Mouse (Mus musculus) bone marrow, adult 2 months (tissue): ENCODE data around the gene Sltm. TPM values are rescaled to one million over a fixed set of nuclear protein-coding genes. Genes with fewer than 3 reads are reported as not detected.

Source experiments
- H3K27ac ChIP-seq: fragments of 200-500 bp; 2 replicates; pipeline ENCODE4 v1.5.1; 2012; ENCODE audit warnings: low read depth, mild to moderate bottlenecking, control low read depth, inconsistent platforms, low read length; ENCODE audit not compliant: control insufficient read depth, poor library complexity, insufficient read depth
- H3K4me1 ChIP-seq: fragments of 200-500 bp; 2 replicates; pipeline ENCODE4 v1.6.1; 2011; ENCODE audit warnings: low read length; ENCODE audit not compliant: control insufficient read depth, insufficient read depth
- H3K4me3 ChIP-seq: fragments of 200-500 bp; replicated peaks from 2 replicates; pipeline ENCODE3; 2011; ENCODE audit warnings: mild to moderate bottlenecking, low read depth, low read length, control low read depth; ENCODE audit not compliant: control insufficient read depth
- CTCF ChIP-seq: fragments of 200-500 bp; IDR thresholded peaks from 2 replicates; pipeline ENCODE4 v1.5.1; 2011; ENCODE audit warnings: low read length, control low read depth; ENCODE audit not compliant: control insufficient read depth, insufficient read depth
- POLR2A ChIP-seq: fragments of 200-500 bp; IDR thresholded peaks from 2 replicates; pipeline ENCODE4 v1.6.1; 2011; ENCODE audit warnings: low read depth, mild to moderate bottlenecking, control low read depth, low read length, borderline replicate concordance; ENCODE audit not compliant: control insufficient read depth
- WGBS: fragments of 180-500 bp; shearing (Covaris S2); methylation state at CpG from one replicate; pipeline ENCODE4 v1.1.7; 2018; 5-methylcytosine and 5-hydroxymethylcytosine counted together
- polyA plus RNA-seq: library from polyadenylated mRNA; stranded (reverse); fragments of >200 nt; gene quantifications from 2 replicates; pipeline ENCODE4 v1.2.4, GENCODE M21; 2011; ENCODE audit warnings: low replicate concordance; ENCODE audit not compliant: missing spikeins, insufficient read depth, insufficient read length

The Sltm gene
- 30.5 and 45.1 TPM in 2 replicates for polyA plus RNA-seq

DNA sequence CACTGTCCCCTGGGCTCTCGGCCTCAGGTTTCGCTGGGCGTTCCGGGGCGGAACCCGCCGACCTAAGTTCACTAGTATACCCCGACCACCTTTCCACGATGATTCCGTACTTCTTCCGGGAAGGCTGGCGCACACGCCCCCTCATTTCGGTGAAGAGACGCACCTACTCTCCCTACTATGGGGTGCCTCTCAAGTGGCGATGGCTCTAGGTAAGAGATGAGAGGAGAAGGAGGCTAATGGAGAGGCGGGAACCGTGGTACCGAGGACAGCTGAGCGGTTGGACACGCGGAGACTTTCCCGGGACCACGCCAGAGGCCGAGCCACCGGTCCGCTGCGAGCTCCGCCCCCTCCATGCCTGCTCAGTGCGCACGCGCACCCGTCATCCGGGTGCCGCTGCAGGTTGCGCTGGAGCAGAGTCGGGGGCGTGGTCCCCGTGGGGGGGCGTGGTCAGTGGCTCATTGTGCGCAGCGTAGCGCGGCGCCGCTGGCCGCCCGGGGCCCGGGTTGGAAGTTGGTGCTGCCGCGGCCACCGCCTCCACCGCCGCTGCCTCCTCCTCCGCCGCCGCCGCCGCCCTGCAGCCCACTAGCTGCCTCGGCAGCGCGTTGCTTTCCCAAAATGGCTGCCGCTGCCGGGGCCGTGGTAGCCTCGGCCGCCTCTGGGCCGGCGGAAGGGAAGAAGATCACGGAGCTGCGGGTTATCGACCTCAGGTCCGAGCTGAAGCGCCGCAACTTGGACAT, at the start of gene Sltm:
TSS of gene Sltm (plus strand) at position 450 of the 737 bp plus-strand sequence.
- WGBS, result under 1% methylated on average over 75 of the region's 75 CpGs
- TF ChIP-seq POLR2A (peak; percentile 88; the same call in 1 of the 2 replicates), CTCF (no peak; the same call in 1 of the 2 replicates)
- Histone ChIP-seq H3K4me1 (no peaks in the 10 kb centered on the region; the same call in 1 of the 2 replicates), H3K27ac (peak within 1 kb of the TSS; percentile 99), H3K4me3 (peak within 1 kb of the TSS; percentile 88)

DNA sequence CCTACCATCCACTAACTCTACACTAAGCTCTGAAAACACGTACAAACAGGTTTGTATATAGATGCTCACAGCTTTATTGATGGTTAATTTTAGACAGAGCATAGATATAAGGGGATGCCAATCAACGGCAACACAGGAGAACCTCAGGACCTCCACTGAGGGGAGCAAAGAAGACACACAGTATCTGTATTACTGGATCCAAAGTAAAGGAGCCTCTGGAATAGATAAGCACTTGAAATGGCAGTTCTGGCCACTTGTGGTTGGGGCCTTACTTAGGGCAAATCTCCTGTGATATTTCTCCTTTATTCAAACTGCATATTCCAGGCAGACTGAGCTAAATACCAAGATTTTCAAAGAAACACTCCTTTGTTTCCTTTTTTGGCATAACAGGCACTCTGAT, 49.5 kb upstream of the Sltm start:
- Histone ChIP-seq H3K4me1 (no peaks in the 10 kb centered on the region), H3K4me3 (no peak overlapping the region), H3K27ac (no peak overlapping the region)
- 70% methylated on average over 2 of the region's 2 CpGs for WGBS
- TF ChIP-seq CTCF (no peak), POLR2A (no peak)

DNA sequence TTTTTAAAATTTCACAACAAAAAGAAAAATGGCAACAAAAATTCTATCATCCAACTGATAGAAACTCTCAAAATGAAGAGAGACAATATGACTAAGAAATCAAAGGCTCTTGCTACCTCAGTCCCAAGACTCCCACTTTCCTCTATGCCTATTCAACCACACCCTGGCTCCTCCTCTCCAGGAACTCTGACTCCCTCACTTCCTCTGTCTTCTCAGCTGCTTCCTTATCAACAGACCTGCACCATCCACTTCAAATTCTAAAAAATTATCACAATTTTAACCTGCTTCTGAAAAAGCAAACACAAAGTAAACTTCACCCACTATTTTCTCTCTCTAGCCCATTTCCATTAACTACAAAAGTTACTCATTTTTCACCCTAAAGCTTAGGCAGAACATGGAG, 45.6 kb upstream of the Sltm start:
- H3K4me1 ChIP-seq, result no peaks in the 10 kb centered on the region
- no peak overlapping the region for H3K27ac ChIP-seq
- TF ChIP-seq POLR2A (no peak), CTCF (no peak)
- H3K4me3 ChIP-seq, result no peak overlapping the region

DNA sequence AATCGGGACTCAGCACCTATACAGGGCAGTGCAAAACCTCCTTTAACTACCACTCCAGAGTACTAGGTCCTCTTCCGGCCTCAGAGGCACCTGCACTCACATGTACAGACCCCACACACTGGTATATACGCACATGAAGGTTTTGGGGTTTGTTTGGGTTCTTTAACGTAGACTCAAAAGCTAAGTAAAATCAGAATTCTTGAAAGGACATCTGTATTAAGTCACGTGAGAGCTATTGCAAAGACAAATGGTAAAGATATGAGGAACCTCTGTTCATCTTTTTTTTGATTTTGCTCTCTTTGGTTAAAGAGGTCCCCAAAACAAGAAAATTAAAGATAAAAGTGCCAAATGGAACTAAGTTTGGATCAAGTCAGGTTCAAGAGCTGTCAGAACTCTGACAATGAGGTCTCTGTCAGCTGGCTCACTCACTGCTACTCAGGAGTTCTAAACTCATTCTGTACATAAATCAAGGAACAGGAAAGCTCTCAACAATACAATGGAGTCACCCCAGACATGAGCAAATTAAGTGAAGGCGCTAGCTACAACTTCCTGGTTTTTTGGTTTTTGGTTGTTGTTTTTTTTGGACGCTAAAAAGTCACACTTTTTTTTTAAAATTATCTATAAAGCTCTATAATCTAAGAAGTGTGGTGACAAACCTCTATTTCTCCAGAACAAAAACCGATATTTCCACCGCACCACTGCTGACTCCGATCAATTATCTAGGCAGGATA, 40.1 kb upstream of the Sltm start:
- peak overlapping the region; percentile 100 for H3K27ac ChIP-seq
- peak overlapping the region; percentile 87 for H3K4me3 ChIP-seq
- H3K4me1 ChIP-seq, result no peaks in the 10 kb centered on the region; the same call in 1 of the 2 replicates
- WGBS, result 25% methylated on average over 10 of the region's 10 CpGs
- no peak for TF ChIP-seq POLR2A
- no peak for TF ChIP-seq CTCF

DNA sequence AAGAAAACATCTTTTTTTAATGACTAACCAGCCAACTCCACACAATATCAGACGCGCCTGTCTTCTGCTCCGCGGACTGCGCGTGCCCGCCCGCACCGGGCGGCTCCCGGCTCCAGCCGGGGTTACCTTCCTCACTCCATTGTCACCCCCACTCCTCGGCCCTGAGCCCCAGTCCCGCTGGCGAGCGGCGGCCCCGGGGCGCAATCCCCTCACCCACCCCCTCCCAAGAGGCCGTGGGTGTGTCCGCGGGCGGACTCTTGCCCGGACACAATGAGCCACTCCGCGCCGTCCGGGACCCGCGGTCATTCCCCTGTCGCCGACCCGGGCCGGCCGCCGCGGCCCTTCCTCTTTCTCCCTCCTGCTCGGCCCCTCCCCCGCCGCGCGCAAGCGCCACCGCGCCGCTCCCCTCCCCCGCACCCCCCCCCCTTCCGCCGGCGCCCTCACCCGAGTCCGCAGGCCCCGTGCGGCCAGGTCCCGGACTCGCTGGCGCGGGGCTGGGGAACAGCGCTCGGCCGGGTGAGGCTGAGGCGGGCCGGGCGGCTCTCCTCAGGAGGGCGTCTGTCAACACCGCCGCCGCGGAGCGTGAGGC, 39.4 kb upstream of the Sltm start:
- Histone ChIP-seq H3K27ac (peak overlapping the region; percentile 100), H3K4me3 (peak overlapping the region; percentile 87), H3K4me1 (no peaks in the 10 kb centered on the region; the same call in 1 of the 2 replicates)
- no peak for TF ChIP-seq CTCF
- TF ChIP-seq POLR2A, result 0 out of 2 replicates have a peak, but pooled peaks have one; percentile 21
- 1% methylated on average over 66 of the region's 70 CpGs for WGBS

DNA sequence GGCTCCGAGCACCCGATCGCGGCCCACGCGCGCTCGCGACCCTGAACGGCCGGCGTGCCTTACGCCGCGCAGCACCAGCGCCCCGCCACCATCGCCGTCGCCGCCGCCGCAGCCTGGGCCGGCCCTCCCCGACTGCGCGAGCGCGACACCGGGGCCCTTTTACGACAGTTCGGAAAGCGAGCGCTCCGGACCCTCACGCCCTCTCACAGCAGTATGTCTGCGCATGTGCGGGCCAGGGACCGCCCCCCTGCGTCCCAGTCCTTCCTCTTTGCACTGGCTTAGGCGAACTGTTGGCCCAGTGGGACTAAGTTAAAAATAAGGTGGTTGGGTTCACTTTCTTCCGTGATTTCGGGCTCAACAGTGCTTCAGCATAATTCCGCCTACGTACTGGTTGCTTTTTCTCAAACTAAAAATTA, 38.9 kb upstream of the Sltm start, which contains the start of gene Rnf111:
TSS of gene Rnf111 (minus strand) at position 100 of the 416 bp plus-strand sequence.
- under 1% methylated on average over 45 of the region's 45 CpGs for WGBS
- TF ChIP-seq CTCF (no peak), POLR2A (peak; percentile 78; the same call in 1 of the 2 replicates)
- Histone ChIP-seq H3K4me3 (peak within 1 kb of the TSS; percentile 87), H3K27ac (peak within 1 kb of the TSS; percentile 100), H3K4me1 (no peaks in the 10 kb centered on the region; the same call in 1 of the 2 replicates)

DNA sequence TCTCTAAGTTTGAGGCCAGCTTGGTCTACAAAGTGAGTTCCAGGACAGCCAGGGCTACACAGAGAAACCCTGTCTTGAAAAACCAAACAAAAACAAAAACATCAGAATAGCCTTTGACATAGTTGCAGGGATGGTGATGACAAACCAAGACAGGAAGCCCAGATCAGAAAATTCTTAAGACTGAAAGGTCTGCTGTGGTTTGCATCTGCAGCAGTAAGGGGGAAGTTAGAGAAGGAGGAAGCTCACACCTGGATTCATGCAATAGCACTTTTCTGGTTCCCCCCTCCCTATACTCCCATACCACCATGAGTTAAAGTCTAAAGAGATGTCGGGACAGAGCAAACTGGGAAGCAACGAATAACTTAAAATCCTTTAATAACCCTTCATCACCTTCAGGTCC, 36.4 kb upstream of the Sltm start:
- Histone ChIP-seq H3K4me3 (no peak overlapping the region), H3K4me1 (no peaks in the 10 kb centered on the region; the same call in 1 of the 2 replicates), H3K27ac (no peak overlapping the region; the same call in 1 of the 2 replicates)
- 23% methylated on average over 2 of the region's 2 CpGs for WGBS
- TF ChIP-seq POLR2A, result no peak
- TF ChIP-seq CTCF, result no peak
